Mouse (Mus musculus): Measurements from ENCODE around the gene Nav2. TPM values are rescaled to one million over a fixed set of nuclear protein-coding genes. Genes with fewer than 3 reads are reported as not detected.
A peak's percentile ranks its signal among the peaks of the same experiment; 100 is the strongest.

Gene Nav2
- total RNA-seq, 2 experiments from 2014 or later = 26.1 to 38.7 TPM

DNA sequence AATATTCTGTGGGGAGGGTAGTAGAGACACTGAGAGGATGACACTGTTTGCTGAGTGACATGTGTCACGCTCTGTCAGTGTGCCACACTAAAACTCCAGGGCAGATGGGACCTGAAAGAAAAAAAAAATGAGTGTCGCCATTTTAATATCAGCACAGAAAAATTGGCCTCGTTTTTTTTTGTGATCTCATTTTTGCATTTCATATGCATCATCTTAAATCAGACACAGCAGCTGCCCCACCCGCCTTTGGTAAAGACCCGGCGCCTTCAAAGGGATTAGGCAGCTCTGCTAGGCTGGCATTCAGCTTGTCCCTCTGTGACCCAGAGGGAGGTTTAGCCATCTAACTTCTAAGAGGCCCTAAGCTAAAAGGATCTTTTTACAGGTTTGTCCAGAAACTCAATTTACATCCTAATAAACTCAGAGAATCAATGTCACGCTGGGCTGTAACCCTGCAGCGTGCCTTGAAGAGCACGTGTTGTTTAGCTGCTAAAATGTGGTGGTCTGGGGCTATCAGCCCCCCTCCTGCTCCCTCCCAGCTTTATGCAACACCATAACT lies 576.9 kb downstream of the Nav2 start:
- ATAC-seq (replicated peaks; ENCODE audit: poor library complexity, severe bottlenecking) = no peak

DNA sequence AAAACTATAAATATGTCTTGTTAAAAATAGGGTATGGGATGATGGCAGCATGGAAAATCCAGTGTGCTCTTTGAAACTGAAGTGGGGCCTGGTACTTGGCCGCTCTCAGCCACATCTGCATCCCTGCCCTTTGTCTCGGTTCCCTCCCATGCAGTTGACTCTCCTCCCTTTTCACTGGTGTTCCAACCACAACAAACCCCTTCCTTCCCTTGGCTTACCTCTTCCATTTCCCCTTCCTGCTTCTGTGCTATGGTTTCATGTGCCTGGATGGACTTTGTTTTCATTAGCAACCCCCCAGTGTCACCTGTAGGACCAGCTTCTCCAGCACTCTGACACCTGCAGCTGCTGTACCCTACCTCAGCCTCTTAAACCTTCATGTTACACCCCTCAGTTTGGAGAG lies 578.8 kb downstream of the Nav2 start:
- ATAC-seq (replicated peaks; ENCODE audit: poor library complexity, severe bottlenecking) = no peak

DNA sequence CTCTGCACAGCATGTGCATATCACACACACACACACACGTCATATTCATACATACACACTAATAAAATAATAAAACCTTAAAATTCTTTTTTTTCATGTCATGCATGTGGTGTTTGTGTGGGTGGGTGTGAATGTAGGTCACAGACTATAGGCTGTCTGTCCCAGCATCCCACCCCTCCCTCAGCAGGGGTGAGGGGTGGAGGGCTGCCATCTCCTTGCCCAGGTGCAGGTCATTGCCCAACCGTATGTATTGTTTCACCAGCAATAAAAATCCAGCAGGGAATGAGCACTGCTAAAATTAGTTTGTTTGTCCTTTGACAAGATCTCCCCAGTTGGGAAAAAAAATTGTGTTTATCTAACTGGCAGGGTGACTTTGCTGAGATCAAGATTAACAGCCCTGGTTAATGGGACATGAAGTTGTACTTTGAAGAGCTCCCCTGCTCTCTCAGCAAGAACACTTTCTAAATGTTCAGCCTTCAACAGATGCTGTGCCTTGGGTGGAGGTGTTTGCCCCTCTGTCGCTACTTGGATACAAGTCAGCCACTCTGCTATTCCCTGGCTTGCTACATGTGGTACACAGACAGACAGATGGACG lies 580.1 kb downstream of the Nav2 start:
- ATAC-seq (replicated peaks; ENCODE audit: poor library complexity, severe bottlenecking) = no peak

- ATAC-seq (replicated peaks; ENCODE audit: poor library complexity, severe bottlenecking) = no peak
Measured at GRCm38 (mm10) chr7:49490814-49491213, 582.3 kb downstream of the Nav2 start.

DNA sequence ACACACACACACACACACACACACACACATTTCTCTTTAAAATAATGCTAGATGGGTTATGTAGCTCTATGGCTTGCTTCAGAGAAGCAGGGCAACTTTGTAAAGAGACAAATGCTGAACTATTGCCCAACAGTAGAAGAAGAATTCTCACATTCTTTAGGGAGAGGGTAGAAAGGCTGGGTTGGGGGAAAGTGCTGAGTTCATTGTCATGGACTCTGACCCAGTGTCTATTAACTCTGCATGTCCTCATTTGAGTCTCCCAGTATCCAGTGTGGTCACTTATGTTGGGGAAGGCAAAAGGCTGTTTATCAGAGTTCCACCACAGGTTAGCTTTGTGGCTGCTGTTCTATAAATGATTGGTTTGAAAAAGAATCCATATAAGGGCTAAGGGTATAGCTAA lies 584.1 kb downstream of the Nav2 start:
- no peak for ATAC-seq (replicated peaks; ENCODE audit: poor library complexity, severe bottlenecking)

GRCm38 (mm10) chr7:49493210-49493609 lies 584.7 kb downstream of the Nav2 start:
- no peak for ATAC-seq (replicated peaks; ENCODE audit: poor library complexity, severe bottlenecking)

DNA sequence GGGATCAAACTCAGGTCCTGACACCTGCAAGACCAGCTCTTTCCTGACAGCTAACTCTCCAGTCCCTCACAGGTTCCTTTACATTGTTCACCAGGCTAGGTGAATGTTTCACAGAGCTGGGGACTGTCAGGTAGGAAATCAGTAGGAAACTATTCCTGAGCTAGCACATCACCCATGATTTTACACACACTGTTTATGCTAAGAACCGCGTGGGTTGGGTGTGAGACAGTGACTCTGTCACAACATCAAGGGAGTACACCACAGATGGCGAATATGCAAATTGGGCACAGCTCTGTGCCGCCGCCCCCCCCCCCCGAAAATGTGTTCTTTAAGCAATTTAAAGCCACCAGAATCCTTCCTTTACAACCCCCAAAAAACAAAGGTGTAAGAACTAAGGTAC lies 586.1 kb downstream of the Nav2 start:
- no peak for ATAC-seq (replicated peaks; ENCODE audit: poor library complexity, severe bottlenecking)

DNA sequence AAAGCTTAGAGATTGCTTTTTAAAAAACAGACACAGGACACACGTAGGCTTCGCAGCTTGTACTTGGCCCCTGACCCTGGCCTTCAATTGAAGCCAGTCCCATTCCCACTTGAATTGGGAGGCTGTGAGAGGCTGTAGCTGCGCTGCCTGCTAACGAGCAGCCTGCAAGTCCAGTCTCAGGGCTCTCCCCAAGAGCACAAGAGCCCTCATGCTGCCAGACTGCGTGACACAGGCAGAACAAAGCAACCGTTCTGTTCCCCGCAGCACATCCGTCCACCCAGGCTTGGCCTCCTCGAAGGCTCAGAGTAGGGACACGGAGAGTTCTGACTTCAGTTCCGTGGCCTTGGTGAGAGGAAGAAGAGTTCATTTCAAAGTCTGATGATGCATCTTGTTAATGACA lies 587.6 kb downstream of the Nav2 start:
- ATAC-seq (replicated peaks; ENCODE audit: poor library complexity, severe bottlenecking) = no peak

- peak; percentile 78 for ATAC-seq (replicated peaks; ENCODE audit: poor library complexity, severe bottlenecking)
Measured at GRCm38 (mm10) chr7:49496766-49497425, 588.4 kb downstream of the Nav2 start.

DNA sequence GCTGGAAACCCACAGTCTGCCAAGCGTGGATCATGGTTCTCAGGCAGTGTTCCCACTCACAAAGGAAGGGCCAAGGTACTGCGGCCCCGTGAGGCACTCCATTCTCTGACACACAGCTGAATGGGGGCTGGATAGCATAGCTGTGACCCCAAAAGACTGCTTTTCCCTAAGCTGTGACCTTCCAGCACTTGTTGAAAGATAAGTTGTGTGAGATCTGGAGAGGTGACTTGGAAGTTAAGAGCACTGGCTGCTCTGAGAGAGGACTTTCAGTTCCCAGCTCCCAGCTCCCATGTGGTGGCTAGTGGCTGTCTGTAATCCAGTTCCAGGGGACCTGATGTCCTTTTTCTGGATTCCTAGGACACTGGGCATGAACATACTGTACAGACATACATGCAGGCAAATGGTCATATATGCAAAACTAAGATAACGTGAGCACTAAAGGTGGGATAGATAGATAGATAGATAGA lies 588.9 kb downstream of the Nav2 start:
- no peak for ATAC-seq (replicated peaks; ENCODE audit: poor library complexity, severe bottlenecking)

DNA sequence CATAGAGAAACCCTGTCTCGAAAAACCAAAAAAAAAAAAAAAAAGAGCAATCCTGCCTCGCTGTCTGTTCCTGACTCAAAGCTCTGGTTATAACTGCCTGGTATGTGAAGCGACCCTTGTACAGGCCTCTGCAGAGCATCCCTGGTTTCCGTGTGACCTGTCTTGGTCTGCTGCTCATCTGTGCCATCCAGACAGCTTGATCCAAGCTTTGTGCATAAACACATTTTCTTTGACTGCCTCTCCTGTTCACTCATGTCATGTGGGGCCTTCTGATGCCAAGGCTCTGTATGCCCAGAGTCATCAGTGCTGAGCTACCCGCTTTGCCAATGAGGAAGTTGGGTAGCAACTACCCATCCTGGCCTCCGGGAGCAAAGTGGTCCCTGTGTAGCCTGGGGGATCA lies 591.1 kb downstream of the Nav2 start:
- ATAC-seq (replicated peaks; ENCODE audit: poor library complexity, severe bottlenecking) = no peak

DNA sequence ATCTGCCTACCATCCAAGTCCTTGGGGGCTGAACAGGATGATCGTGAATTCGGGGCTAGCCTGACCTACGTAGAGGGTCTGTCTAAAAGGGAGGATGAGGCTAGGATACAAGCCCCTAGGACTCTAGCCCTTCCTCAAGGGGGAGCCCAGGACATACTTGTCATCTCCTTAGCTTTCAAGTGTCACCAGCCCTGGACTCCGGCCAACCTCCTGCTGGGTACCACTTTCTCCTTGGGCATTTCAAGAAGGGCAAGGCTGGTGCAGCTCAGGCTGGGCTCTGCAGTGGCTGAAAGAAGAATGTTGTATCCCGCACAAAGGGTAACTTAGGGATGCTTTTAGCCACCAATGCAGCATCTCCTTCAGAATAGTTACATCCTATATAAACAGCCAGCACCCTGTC lies 592.4 kb downstream of the Nav2 start:
- ATAC-seq (replicated peaks; ENCODE audit: poor library complexity, severe bottlenecking) = no peak

- no peak for ATAC-seq (replicated peaks; ENCODE audit: poor library complexity, severe bottlenecking)
Measured at GRCm38 (mm10) chr7:49503419-49503818, 594.9 kb downstream of the Nav2 start.

GRCm38 (mm10) chr7:49503881-49504280 lies 595.4 kb downstream of the Nav2 start:
- ATAC-seq (replicated peaks; ENCODE audit: poor library complexity, severe bottlenecking) = no peak

DNA sequence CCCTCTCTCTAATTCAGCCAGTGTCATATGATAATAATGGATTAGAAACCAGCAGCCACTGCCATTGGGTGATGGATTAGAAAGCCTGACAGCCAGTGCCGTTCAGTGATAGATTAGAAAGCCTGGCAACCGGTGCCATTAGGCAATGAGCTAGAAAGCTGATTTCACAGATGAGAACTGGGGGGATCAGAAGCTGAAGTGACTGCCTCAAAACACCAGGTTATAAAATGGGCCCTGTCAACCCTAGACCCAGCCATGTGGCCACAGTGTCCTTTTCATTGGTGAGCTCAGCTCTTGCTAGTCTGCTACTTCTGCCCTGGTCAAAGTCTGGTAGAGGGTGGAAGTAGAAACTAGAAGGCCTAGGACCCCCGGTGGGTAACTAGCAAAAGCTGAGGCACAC lies 595.8 kb downstream of the Nav2 start:
- ATAC-seq (replicated peaks; ENCODE audit: poor library complexity, severe bottlenecking) = no peak

DNA sequence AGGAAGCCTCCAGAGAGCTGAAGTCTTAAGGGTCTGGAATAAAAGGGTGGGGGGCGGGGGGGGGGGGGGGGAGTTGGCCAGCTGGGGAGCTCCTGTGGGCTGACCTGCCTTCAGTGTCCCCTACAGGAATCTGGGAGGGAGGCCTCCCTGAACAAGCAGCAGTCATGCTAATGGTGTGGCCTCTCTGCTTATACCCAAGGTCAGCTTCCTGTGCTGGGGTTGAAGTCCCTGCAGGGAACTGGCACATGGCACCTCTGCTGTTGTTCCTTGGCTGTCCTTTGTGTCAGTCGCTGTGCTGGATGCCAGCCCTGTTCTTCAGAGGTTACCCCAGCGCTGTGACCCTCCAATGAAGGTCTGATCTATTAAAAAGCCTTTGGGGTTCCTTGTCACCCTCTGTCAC lies 596.5 kb downstream of the Nav2 start:
- ATAC-seq (replicated peaks; ENCODE audit: poor library complexity, severe bottlenecking) = no peak

DNA sequence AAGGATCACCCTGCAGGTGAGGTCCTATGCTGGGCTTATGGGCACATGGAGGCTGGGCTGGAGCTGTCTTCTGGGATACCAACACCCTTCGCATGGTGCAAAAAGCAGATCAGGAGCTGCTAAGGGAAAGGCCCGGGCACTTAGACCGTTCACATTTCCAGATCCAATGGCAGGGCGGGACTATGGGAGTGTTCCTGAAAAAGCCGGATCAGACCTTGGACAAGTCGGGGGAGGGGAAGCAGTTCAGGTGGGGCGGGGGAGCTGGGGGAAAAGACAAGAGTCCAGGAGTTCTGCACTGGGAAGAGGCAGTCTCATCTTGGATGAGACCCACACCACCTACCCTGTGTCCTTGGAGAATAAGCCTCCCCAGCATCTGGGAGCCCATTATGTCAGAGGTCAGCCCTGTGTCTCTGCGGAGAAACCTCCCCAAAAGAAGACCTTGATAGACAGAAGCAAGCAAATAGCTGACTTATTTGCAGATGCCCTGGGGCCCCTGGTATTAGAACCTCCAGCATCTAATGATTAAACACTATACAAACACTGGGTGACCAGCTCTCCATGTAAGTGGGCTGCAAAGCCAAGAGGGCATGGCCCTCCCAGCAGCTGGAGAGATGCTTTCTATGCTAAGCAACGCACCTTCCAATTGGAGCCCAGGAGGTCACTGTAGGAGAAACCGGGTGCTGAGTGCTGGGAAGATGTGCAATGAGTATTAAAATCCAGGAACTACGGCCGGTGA lies 597.7 kb downstream of the Nav2 start:
- no peak for ATAC-seq (replicated peaks; ENCODE audit: poor library complexity, severe bottlenecking)

DNA sequence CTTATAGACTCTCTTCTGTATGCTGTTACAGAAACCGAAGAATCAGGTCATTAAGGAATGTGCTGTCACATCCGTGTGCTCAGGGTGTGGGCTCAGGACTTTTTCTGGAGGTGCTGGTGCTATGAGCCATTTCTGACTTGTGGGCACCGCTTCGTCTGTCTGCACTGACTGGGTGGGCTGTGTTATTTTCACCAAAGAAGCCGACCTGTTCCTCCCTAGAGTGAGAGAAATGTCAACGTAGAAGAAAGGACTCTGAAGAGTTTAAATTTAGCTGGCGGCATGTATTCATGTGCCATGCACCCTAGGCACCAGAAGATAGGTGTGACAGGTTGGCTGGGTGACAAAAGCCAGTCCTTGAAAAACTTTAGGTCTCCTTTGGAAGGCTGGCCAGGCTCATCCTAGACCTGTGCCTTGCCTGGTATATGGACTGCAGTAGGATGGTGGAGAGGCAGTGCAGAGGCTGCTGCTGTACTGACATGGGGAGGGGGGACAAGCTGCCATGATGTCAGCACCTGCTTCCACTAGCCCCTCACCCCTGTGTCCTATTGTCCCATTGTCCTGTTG lies 599.5 kb downstream of the Nav2 start:
- no peak for ATAC-seq (replicated peaks; ENCODE audit: poor library complexity, severe bottlenecking)

- no peak for ATAC-seq (replicated peaks; ENCODE audit: poor library complexity, severe bottlenecking)
Measured at GRCm38 (mm10) chr7:49511820-49512453, 603.4 kb downstream of the Nav2 start.

GRCm38 (mm10) chr7:49513763-49514437 lies 605.4 kb downstream of the Nav2 start:
- ATAC-seq (replicated peaks; ENCODE audit: poor library complexity, severe bottlenecking) = no peak

Data from granulocyte monocyte progenitor cell, adult 5-6 weeks (primary cell).